ENCODE assay signal across 23 mouse cellular contexts in the genomic region with DNA sequence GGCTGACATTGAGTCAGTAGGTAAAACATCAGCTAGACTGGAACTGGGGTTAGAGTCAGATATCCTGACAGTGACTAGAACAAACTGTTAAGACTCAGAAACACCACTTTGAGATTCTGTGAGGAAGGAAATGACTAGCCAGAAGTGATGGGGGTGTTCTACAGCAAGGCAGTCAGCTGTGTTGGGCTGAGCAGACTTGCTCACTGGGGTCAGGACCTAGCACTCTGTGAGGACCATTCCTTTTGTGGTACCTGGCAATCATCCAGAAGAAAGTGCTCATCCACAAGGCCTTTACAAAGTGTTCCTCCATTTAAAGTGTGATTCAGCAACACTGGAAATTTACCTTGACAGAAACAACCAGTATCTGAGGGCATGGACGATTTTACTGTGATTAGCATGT. TPM values are rescaled to one million over a fixed set of nuclear protein-coding genes. Genes with fewer than 3 reads are reported as not detected.
DNase-seq lines count a peak whose midpoint lies in the region; ATAC-seq and TF ChIP-seq lines count a peak whose summit lies in the region.
"Had no signal": no experiment of that assay in that cellular context is flagged by ENCODE, and none has a peak within 500 bp of the region (broad histone marks: within the 10 kb centered on the region; RNA-seq: fewer than 3 reads in every experiment).

No protein-coding gene starts in this region.

- H3K27me3 ChIP-seq in embryonic facial prominence, embryonic 15.5 days, result peaks cover 11% of the 10 kb centered on the region
- peaks cover 11% of the 10 kb centered on the region for H3K27me3 ChIP-seq in embryonic facial prominence, embryonic 10.5 days (replicated peaks; ENCODE audit: low read depth, poor library complexity, severe bottlenecking)

- WGBS in embryonic facial prominence, embryonic 15.5 days, result 41% methylated on average over 1 of the region's 1 CpGs
- 81% methylated on average over 1 of the region's 1 CpGs for WGBS in embryonic facial prominence, embryonic 10.5 days

- H3K4me1 ChIP-seq in embryonic facial prominence, embryonic 15.5 days, result no peaks in the 10 kb centered on the region
- peaks cover under 1% of the 10 kb centered on the region for H3K4me1 ChIP-seq in embryonic facial prominence, embryonic 10.5 days
- H3K4me1 ChIP-seq: embryonic facial prominence, embryonic 13.5 days; heart, embryonic 10.5 days; heart, embryonic 15.5 days had no signal

- 0 out of 2 replicates have a peak overlapping the region, but pooled peaks have one; percentile 0 for H3K27ac ChIP-seq in embryonic facial prominence, embryonic 15.5 days (replicated peaks)
- no peak overlapping the region for H3K27ac ChIP-seq in embryonic facial prominence, embryonic 10.5 days (replicated peaks)
- H3K27ac ChIP-seq in gastrocnemius, adult 2 months, result no peak overlapping the region
- H3K27ac ChIP-seq: embryonic facial prominence, embryonic 13.5 days; heart, embryonic 10.5 days; heart, embryonic 15.5 days; hindbrain, embryonic 10.5 days had no signal

- H3K4me2 ChIP-seq in embryonic facial prominence, embryonic 15.5 days (replicated peaks), result no peak overlapping the region
- H3K4me2 ChIP-seq: embryonic facial prominence, embryonic 13.5 days; heart, embryonic 15.5 days had no signal

- H3K4me3 ChIP-seq in embryonic facial prominence, embryonic 15.5 days (replicated peaks), result no peak overlapping the region
- H3K4me3 ChIP-seq in embryonic facial prominence, embryonic 10.5 days, result no peak overlapping the region
- H3K4me3 ChIP-seq in gastrocnemius, adult 2 months, result no peak overlapping the region
- H3K4me3 ChIP-seq: embryonic facial prominence, embryonic 13.5 days; heart, embryonic 10.5 days; heart, embryonic 15.5 days; hindbrain, embryonic 10.5 days had no signal

- intact Hi-C loops in left cerebral cortex, postnatal 4 days (cut with DNase I), result no loop called here
- intact Hi-C loops in gastrocnemius, adult 2 months (cut with DNase I), result no loop called here

- ATAC-seq in embryonic facial prominence, embryonic 15.5 days (ENCODE audit: insufficient number of reproducible peaks, low FRiP score, low TSS enrichment, low read depth), result no peak
- ATAC-seq in hematopoietic stem cell, adult 5-6 weeks (replicated peaks in 1 of 2; ENCODE audit: insufficient read depth in 1 of 2, low FRiP score in 2 of 2, low TSS enrichment in 1 of 2, low read depth in 1 of 2, poor library complexity in 2 of 2, severe bottlenecking in 2 of 2), result peak; percentile 52 to 78
- ATAC-seq: forebrain, embryonic 14.5 days; hindbrain, embryonic 16.5 days; inflammation-experienced regulatory T-cells, adult 6 months had no signal

- no peak for TF ChIP-seq CTCF in gastrocnemius, adult 2 months (IDR thresholded peaks at IDR 0.05)

- H3K36me3 ChIP-seq in embryonic facial prominence, embryonic 15.5 days, result no peaks in the 10 kb centered on the region
- no peaks in the 10 kb centered on the region for H3K36me3 ChIP-seq in embryonic facial prominence, embryonic 10.5 days (replicated peaks)
- H3K36me3 ChIP-seq: embryonic facial prominence, embryonic 13.5 days; heart, embryonic 10.5 days; heart, embryonic 15.5 days; hindbrain, embryonic 10.5 days had no signal

- H3K9ac ChIP-seq in embryonic facial prominence, embryonic 15.5 days, result no peak overlapping the region
- H3K9ac ChIP-seq: embryonic facial prominence, embryonic 13.5 days; heart, embryonic 15.5 days had no signal

- no peak for DNase-seq in embryonic facial prominence, embryonic 10.5 days (ENCODE audit: low spot score)
- peak; percentile 90 for DNase-seq in 416B (ENCODE audit: low read depth)
- DNase-seq in spleen, postnatal 14 days (ENCODE audit: low spot score in 2 of 2), result no peak
- no peak for DNase-seq in left cerebral cortex, postnatal 4 days
- DNase-seq in gastrocnemius, adult 2 months, result no peak
- DNase-seq: adrenal gland, postnatal 14 days; cerebellum, adult 2 months; cerebellum, postnatal 10 days; gastrocnemius, postnatal 36 days; heart, adult 18-20 months; heart, postnatal 14 days; kidney, adult 11 months had no signal

- H3K9me3 ChIP-seq in embryonic facial prominence, embryonic 15.5 days (replicated peaks), result no peaks in the 10 kb centered on the region
- no peaks in the 10 kb centered on the region for H3K9me3 ChIP-seq in embryonic facial prominence, embryonic 10.5 days
- H3K9me3 ChIP-seq: embryonic facial prominence, embryonic 13.5 days; heart, embryonic 10.5 days; heart, embryonic 15.5 days; hindbrain, embryonic 10.5 days had no signal

RNA-seq across cellular contexts. Expression of a gene that starts 5.9 kb away (rescaled TPM):
- polyA plus RNA-seq in embryonic facial prominence, embryonic 15.5 days (2015; fragmentation: Nextera tagmentation; extraction: Ambion mirVana), result 2.2 and 2.3 TPM in 2 replicates
- polyA plus RNA-seq in embryonic facial prominence, embryonic 10.5 days (2016; fragmentation: Nextera tagmentation; extraction: Ambion mirVana), result not detected in 2 replicates
- total RNA-seq in hematopoietic stem cell, adult 5-6 weeks (2017), result not detected in 2 replicates
- under 1 TPM in 1 of 2 experiments, not detected in 1; 0.89 TPM for total RNA-seq in left cerebral cortex, postnatal 4 days (2021)
- total RNA-seq in gastrocnemius, adult 2 months (2021), result not detected
- total RNA-seq: adrenal gland, adult 18-20 months; adrenal gland, postnatal 14 days; gastrocnemius, adult 8-10 months; gastrocnemius, postnatal 36 days had no signal
- polyA plus RNA-seq: forebrain, embryonic 14.5 days; heart, embryonic 10.5 days; hindbrain, embryonic 10.5 days; inflammation-experienced regulatory T-cells, adult 6 months had no signal

RNA-seq across cellular contexts. Expression of a gene that starts 31.0 kb away (rescaled TPM):
- polyA plus RNA-seq in embryonic facial prominence, embryonic 15.5 days (2015; fragmentation: Nextera tagmentation; extraction: Ambion mirVana), result 13.6 and 14.7 TPM in 2 replicates
- polyA plus RNA-seq in embryonic facial prominence, embryonic 10.5 days (2016; fragmentation: Nextera tagmentation; extraction: Ambion mirVana), result 5.5 and 6.4 TPM in 2 replicates
- total RNA-seq in hematopoietic stem cell, adult 5-6 weeks (2017), result not detected in 2 replicates
- 1 to 10 TPM in 1 of 2 experiments, under 1 TPM in 1; 0.85 to 1.3 TPM for total RNA-seq in left cerebral cortex, postnatal 4 days (2021)
- total RNA-seq in gastrocnemius, adult 2 months (2021), result 1 to 10 TPM in 1 of 2 experiments, under 1 TPM in 1; 0.48 to 1.9 TPM
- polyA plus RNA-seq: inflammation-experienced regulatory T-cells, adult 6 months had no signal
